In genomic region chr14:74907706-74908105, GRCm38 (mm10) we compare ENCODE assay signal across 24 mouse cellular contexts. TPM values are rescaled to one million over a fixed set of nuclear protein-coding genes. Genes with fewer than 3 reads are reported as not detected.
DNase-seq lines count a peak whose midpoint lies in the region; ATAC-seq and TF ChIP-seq lines count a peak whose summit lies in the region.
"Had no signal": no experiment of that assay in that cellular context is flagged by ENCODE, and none has a peak within 500 bp of the region (broad histone marks: within the 10 kb centered on the region; RNA-seq: fewer than 3 reads in every experiment).

No protein-coding gene starts in this region.

- no peaks in the 10 kb centered on the region for H3K27me3 ChIP-seq in forebrain, embryonic 14.5 days (replicated peaks; ENCODE audit: control insufficient read depth, insufficient read depth, low read length)
- no peaks in the 10 kb centered on the region for H3K27me3 ChIP-seq in forebrain, embryonic 10.5 days (ENCODE audit: poor library complexity, severe bottlenecking)
- H3K27me3 ChIP-seq in midbrain, embryonic 15.5 days (replicated peaks), result no peaks in the 10 kb centered on the region
- H3K27me3 ChIP-seq in midbrain, embryonic 10.5 days (ENCODE audit: low read depth, poor library complexity, severe bottlenecking), result no peaks in the 10 kb centered on the region
- H3K27me3 ChIP-seq in forebrain, postnatal 0 days (ENCODE audit: insufficient read depth, low read length), result no peaks in the 10 kb centered on the region
- no peaks in the 10 kb centered on the region for H3K27me3 ChIP-seq in liver, embryonic 11.5 days (replicated peaks; ENCODE audit: control insufficient read depth, insufficient read depth, low read length)
- H3K27me3 ChIP-seq: heart, embryonic 13.5 days; hindbrain, embryonic 13.5 days; midbrain, embryonic 12.5 days; neural tube, embryonic 13.5 days; stomach, embryonic 15.5 days had no signal

- WGBS in forebrain, embryonic 14.5 days, result 66% methylated on average over 8 of the region's 8 CpGs
- WGBS in forebrain, embryonic 10.5 days, result 94% methylated on average over 8 of the region's 8 CpGs
- WGBS in midbrain, embryonic 15.5 days, result 66% methylated on average over 8 of the region's 8 CpGs
- 94% methylated on average over 8 of the region's 8 CpGs for WGBS in midbrain, embryonic 10.5 days
- WGBS in forebrain, postnatal 0 days, result 30% methylated on average over 8 of the region's 8 CpGs
- WGBS in liver, embryonic 11.5 days, result 90% methylated on average over 8 of the region's 8 CpGs

- peak overlapping the region; percentile 73 for H3K27ac ChIP-seq in forebrain, embryonic 14.5 days (ENCODE audit: low read depth, low read length)
- H3K27ac ChIP-seq in forebrain, embryonic 10.5 days, result no peak overlapping the region
- H3K27ac ChIP-seq in midbrain, embryonic 15.5 days, result peak overlapping the region; percentile 34; the same call in 1 of the 2 replicates
- H3K27ac ChIP-seq in midbrain, embryonic 10.5 days (replicated peaks), result no peak overlapping the region; the same call in 1 of the 2 replicates
- H3K27ac ChIP-seq in forebrain, postnatal 0 days (ENCODE audit: low read depth, low read length), result peak overlapping the region; percentile 79
- no peak overlapping the region for H3K27ac ChIP-seq in liver, embryonic 11.5 days (ENCODE audit: low read depth, low read length)
- H3K27ac ChIP-seq: heart, adult 2 months; heart, embryonic 13.5 days; hindbrain, embryonic 13.5 days; limb, embryonic 10.5 days; midbrain, embryonic 12.5 days; neural tube, embryonic 13.5 days; stomach, embryonic 15.5 days had no signal

- 0 out of 2 replicates have a peak, but pooled peaks have one; percentile 43 for ATAC-seq in forebrain, embryonic 14.5 days
- no peak for ATAC-seq in midbrain, embryonic 15.5 days (replicated peaks)
- ATAC-seq in forebrain, postnatal 0 days, result peak; percentile 88
- no peak for ATAC-seq in liver, embryonic 11.5 days (replicated peaks; ENCODE audit: low FRiP score)

- no peak overlapping the region for H3K4me2 ChIP-seq in forebrain, embryonic 14.5 days (ENCODE audit: low read length)
- H3K4me2 ChIP-seq in midbrain, embryonic 15.5 days, result no peak overlapping the region
- H3K4me2 ChIP-seq in forebrain, postnatal 0 days (ENCODE audit: low read depth), result peak overlapping the region; percentile 8; the same call in 1 of the 2 replicates
- H3K4me2 ChIP-seq in liver, embryonic 11.5 days, result no peak overlapping the region
- H3K4me2 ChIP-seq: heart, embryonic 13.5 days; hindbrain, embryonic 13.5 days; midbrain, embryonic 12.5 days; neural tube, embryonic 13.5 days; stomach, embryonic 15.5 days had no signal

- peaks cover 5% of the 10 kb centered on the region; the same call in 1 of the 2 replicates for H3K4me1 ChIP-seq in forebrain, embryonic 14.5 days (ENCODE audit: control insufficient read depth, insufficient read depth, low read length)
- peaks cover 4% of the 10 kb centered on the region; the same call in 1 of the 2 replicates for H3K4me1 ChIP-seq in forebrain, embryonic 10.5 days
- peaks cover 6% of the 10 kb centered on the region; the same call in 1 of the 2 replicates for H3K4me1 ChIP-seq in midbrain, embryonic 15.5 days
- no peaks in the 10 kb centered on the region for H3K4me1 ChIP-seq in midbrain, embryonic 10.5 days
- peaks cover 6% of the 10 kb centered on the region; the same call in 1 of the 2 replicates for H3K4me1 ChIP-seq in forebrain, postnatal 0 days (ENCODE audit: insufficient read depth)
- H3K4me1 ChIP-seq in liver, embryonic 11.5 days (replicated peaks; ENCODE audit: control insufficient read depth, insufficient read depth, low read length), result peaks cover 3% of the 10 kb centered on the region; the same call in 1 of the 2 replicates
- H3K4me1 ChIP-seq: midbrain, embryonic 12.5 days had no signal

- no peak for TF ChIP-seq CTCF in forebrain, postnatal 0 days (IDR thresholded peaks at IDR 0.05; ENCODE audit: low read depth)

- no peak overlapping the region for H3K9ac ChIP-seq in forebrain, embryonic 14.5 days (ENCODE audit: low read length)
- no peak overlapping the region for H3K9ac ChIP-seq in midbrain, embryonic 15.5 days
- no peak overlapping the region for H3K9ac ChIP-seq in forebrain, postnatal 0 days
- H3K9ac ChIP-seq in liver, embryonic 11.5 days (ENCODE audit: low read depth, low read length), result no peak overlapping the region
- H3K9ac ChIP-seq: heart, embryonic 13.5 days; hindbrain, embryonic 13.5 days; midbrain, embryonic 12.5 days; neural tube, embryonic 13.5 days; stomach, embryonic 15.5 days had no signal

- no peaks in the 10 kb centered on the region for H3K36me3 ChIP-seq in forebrain, embryonic 14.5 days (ENCODE audit: control insufficient read depth, insufficient read depth, low read length)
- H3K36me3 ChIP-seq in forebrain, embryonic 10.5 days (replicated peaks), result no peaks in the 10 kb centered on the region
- no peaks in the 10 kb centered on the region for H3K36me3 ChIP-seq in midbrain, embryonic 15.5 days (replicated peaks)
- H3K36me3 ChIP-seq in midbrain, embryonic 10.5 days, result no peaks in the 10 kb centered on the region
- H3K36me3 ChIP-seq in forebrain, postnatal 0 days (ENCODE audit: insufficient read depth), result no peaks in the 10 kb centered on the region
- H3K36me3 ChIP-seq in liver, embryonic 11.5 days (ENCODE audit: control insufficient read depth, insufficient read depth, low read length), result no peaks in the 10 kb centered on the region
- H3K36me3 ChIP-seq: heart, embryonic 13.5 days; hindbrain, embryonic 13.5 days; limb, embryonic 10.5 days; midbrain, embryonic 12.5 days; neural tube, embryonic 13.5 days; stomach, embryonic 15.5 days had no signal

- DNase-seq in forebrain, embryonic 14.5 days (ENCODE audit: low spot score), result peak; percentile 65
- no peak for DNase-seq in forebrain, embryonic 10.5 days (ENCODE audit: extremely low spot score, low spot score)
- peak; percentile 32 to 71 for DNase-seq in layer of hippocampus, adult 18-20 months (ENCODE audit: low spot score in 2 of 2)
- no peak for DNase-seq in layer of hippocampus, postnatal 25 days (ENCODE audit: extremely low spot score in 1 of 2, low spot score in 1 of 2)
- DNase-seq in midbrain, embryonic 10.5 days (ENCODE audit: low spot score), result no peak
- DNase-seq in forebrain, postnatal 0 days, result peak; percentile 69
- no peak for DNase-seq in liver, embryonic 11.5 days (ENCODE audit: low spot score)
- DNase-seq: adrenal gland, postnatal 36 days; cerebellum, adult 2 months; cerebellum, postnatal 25 days; gastrocnemius, postnatal 36 days; heart, adult 2 months; heart, postnatal 14 days; kidney, adult 2 months; kidney, postnatal 10 days; liver had no signal

- no peaks in the 10 kb centered on the region for H3K9me3 ChIP-seq in forebrain, embryonic 14.5 days (replicated peaks; ENCODE audit: control insufficient read depth, low read length)
- no peaks in the 10 kb centered on the region for H3K9me3 ChIP-seq in forebrain, embryonic 10.5 days
- no peaks in the 10 kb centered on the region for H3K9me3 ChIP-seq in midbrain, embryonic 15.5 days
- H3K9me3 ChIP-seq in midbrain, embryonic 10.5 days (replicated peaks), result no peaks in the 10 kb centered on the region
- no peaks in the 10 kb centered on the region for H3K9me3 ChIP-seq in forebrain, postnatal 0 days (ENCODE audit: low read length)
- H3K9me3 ChIP-seq in liver, embryonic 11.5 days (ENCODE audit: control insufficient read depth, low read length), result no peaks in the 10 kb centered on the region
- H3K9me3 ChIP-seq: heart, embryonic 13.5 days; hindbrain, embryonic 13.5 days; limb, embryonic 10.5 days; midbrain, embryonic 12.5 days; neural tube, embryonic 13.5 days; stomach, embryonic 15.5 days had no signal

- no peak overlapping the region for H3K4me3 ChIP-seq in forebrain, embryonic 14.5 days (ENCODE audit: low read depth, low read length)
- H3K4me3 ChIP-seq in forebrain, embryonic 10.5 days, result no peak overlapping the region
- no peak overlapping the region for H3K4me3 ChIP-seq in midbrain, embryonic 15.5 days
- no peak overlapping the region for H3K4me3 ChIP-seq in midbrain, embryonic 10.5 days
- H3K4me3 ChIP-seq in forebrain, postnatal 0 days (ENCODE audit: low read depth, low read length), result no peak overlapping the region
- no peak overlapping the region for H3K4me3 ChIP-seq in liver, embryonic 11.5 days (ENCODE audit: low read depth, low read length)
- H3K4me3 ChIP-seq: heart, adult 2 months; heart, embryonic 13.5 days; hindbrain, embryonic 13.5 days; limb, embryonic 10.5 days; midbrain, embryonic 12.5 days; myocyte; neural tube, embryonic 13.5 days; stomach, embryonic 15.5 days had no signal

RNA-seq across cellular contexts. Expression of gene Lrch1, which starts 40.0 kb away (rescaled TPM):
- polyA plus RNA-seq in forebrain, embryonic 14.5 days (2014; fragmentation: Nextera tagmentation; extraction: Ambion mirVana), result 6.8 and 10.7 TPM in 2 replicates
- 6.4 and 6.5 TPM in 2 replicates for polyA plus RNA-seq in forebrain, embryonic 10.5 days (2016; fragmentation: Nextera tagmentation; extraction: Ambion mirVana)
- total RNA-seq in layer of hippocampus, adult 18-20 months (2021), result 10 to 100 TPM; 20.4 to 23.1 TPM
- total RNA-seq in layer of hippocampus, postnatal 25 days (2021), result 10 to 100 TPM; 17.8 to 18.9 TPM
- 15.2 and 25.4 TPM in 2 replicates for polyA plus RNA-seq in midbrain, embryonic 15.5 days (2015; fragmentation: Nextera tagmentation; extraction: Ambion mirVana)
- polyA plus RNA-seq in midbrain, embryonic 10.5 days (2016; fragmentation: Nextera tagmentation; extraction: Ambion mirVana), result 6.2 and 6.4 TPM in 2 replicates
- 12.6 and 20.8 TPM in 2 replicates for total RNA-seq in forebrain, postnatal 0 days (2014; rRNA removed)
- 8.1 and 12.7 TPM in 2 replicates for polyA plus RNA-seq in forebrain, postnatal 0 days (2015; fragmentation: Nextera tagmentation; extraction: Ambion mirVana)
- 7.9 and 8.0 TPM in 2 replicates for polyA plus RNA-seq in liver, embryonic 11.5 days (2014; fragmentation: Nextera tagmentation; extraction: Ambion mirVana)

Comparison
In these comparisons a context has a peak if more than half of its experiments do, and no peak if none do; other contexts are left out.
1. DNase-seq: peak in forebrain, embryonic 14.5 days (single experiment), layer of hippocampus, adult 18-20 months (2 of 2) and forebrain, postnatal 0 days (single experiment); none in forebrain, embryonic 10.5 days (single experiment), layer of hippocampus, postnatal 25 days (0 of 2), midbrain, embryonic 10.5 days (single experiment) and liver, embryonic 11.5 days (single experiment).
2. H3K27ac ChIP-seq: peak in forebrain, embryonic 14.5 days (single experiment), midbrain, embryonic 15.5 days (single experiment) and forebrain, postnatal 0 days (single experiment); none in forebrain, embryonic 10.5 days (single experiment), midbrain, embryonic 10.5 days (single experiment) and liver, embryonic 11.5 days (single experiment).
3. ATAC-seq: peak in forebrain, embryonic 14.5 days (single experiment) and forebrain, postnatal 0 days (single experiment); none in midbrain, embryonic 15.5 days (single experiment) and liver, embryonic 11.5 days (single experiment).